Mouse (Mus musculus) inflammation-experienced regulatory T-cells, adult 16 weeks (primary cell): ENCODE measurements around the gene Trim68. TPM values are rescaled to one million over a fixed set of nuclear protein-coding genes. Genes with fewer than 3 reads are reported as not detected.

ENCODE experiments used
- polyA plus RNA-seq: library from polyadenylated mRNA; unstranded; fragments of 100-300 nt; shearing (Covaris generic); gene quantifications from one replicate; pipeline ENCODE4 v1.2.1, GENCODE M21; 2017

Trim68 gene
- 22.3 TPM for polyA plus RNA-seq

GRCm38 (mm10) chr7:102686944-102687501 lies at the start of gene Trim68:
Trim68 (minus strand) TSS chr7:102687327.

DNA sequence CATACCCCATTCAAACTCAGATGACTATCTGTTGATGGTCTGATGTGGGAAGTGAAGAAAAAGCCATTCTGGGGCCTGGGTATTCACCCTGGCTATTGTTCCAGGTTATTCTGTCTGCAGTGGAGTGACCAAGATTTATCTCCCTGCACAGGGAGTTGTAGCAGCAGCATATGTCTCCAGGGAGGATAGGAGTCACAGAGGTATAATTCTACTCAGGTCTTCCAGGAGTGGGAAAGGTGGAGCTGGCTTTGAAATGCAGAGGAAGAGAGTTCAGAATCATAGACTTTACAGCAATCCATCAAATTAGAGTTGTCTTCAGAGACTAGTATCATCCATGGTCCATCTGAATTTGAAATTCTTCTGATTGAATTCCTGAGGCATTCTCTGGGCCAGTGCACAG lies 40.3 kb upstream of the Trim68 start, which contains the start of gene Olfr559:
Gene Olfr559, minus strand, starts transcription at position 101 of the 400 bp plus-strand sequence.

GRCm38 (mm10) chr7:102718970-102719369 lies 31.8 kb upstream of the Trim68 start, which contains the start of gene Olfr33:
Olfr33 (minus strand) TSS chr7:102719070.

GRCm38 (mm10) chr7:102701915-102702314 lies 14.8 kb upstream of the Trim68 start, which contains the start of gene Olfr558:
Olfr558 (plus strand) TSS chr7:102702215.

GRCm38 (mm10) chr7:102695358-102696125 lies 8.4 kb upstream of the Trim68 start, which contains the start of gene Olfr557:
Olfr557 (plus strand) TSS chr7:102695910.

DNA sequence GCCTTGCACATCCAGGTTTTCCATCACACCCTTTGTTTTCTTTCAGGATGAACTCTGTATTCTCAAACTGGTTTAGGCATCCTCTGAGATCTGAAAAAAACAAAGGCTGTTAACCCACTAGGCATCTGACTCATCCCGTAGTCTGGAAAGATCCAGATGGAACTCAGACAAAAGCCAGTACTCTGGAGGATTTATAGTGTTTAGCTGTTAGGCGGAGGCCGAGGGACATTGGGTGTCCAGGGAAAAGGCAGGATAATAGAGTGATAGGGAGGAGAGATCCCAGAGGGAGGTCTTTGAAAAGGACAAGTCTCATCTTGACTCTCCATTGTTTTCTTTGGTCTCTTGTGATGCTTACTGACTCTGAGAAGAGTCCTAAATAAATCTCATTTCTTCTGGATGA lies 22.5 kb downstream of the Trim68 start, which contains the start of gene Olfr556:
Gene Olfr556, plus strand, starts transcription at position 301 of the 400 bp plus-strand sequence.

GRCm38 (mm10) chr7:102658523-102658922 lies 28.6 kb downstream of the Trim68 start, which contains the start of gene Olfr555:
Olfr555 (plus strand) TSS chr7:102658823.

DNA sequence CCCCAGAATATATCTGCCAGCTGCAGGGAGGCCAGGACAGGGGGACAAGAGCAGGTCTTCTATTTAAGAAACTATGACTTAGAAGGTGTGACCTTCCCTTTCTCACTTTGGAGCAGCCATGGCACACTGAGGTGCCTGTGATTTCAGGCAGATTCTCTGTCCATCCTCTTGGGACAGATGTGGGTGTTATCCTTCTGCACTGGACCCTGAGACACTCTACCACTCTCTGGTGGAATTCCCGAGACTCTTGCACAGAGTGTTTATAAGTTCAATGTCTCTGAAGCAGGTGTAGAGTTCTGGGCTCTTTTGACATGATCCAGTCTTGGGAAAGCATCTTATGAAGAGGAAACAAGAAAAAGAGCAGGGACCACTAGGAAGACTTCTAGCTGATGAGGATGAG lies 49.0 kb downstream of the Trim68 start, which contains the start of gene Olfr554:
Gene Olfr554, plus strand, starts transcription at position 301 of the 400 bp plus-strand sequence.

Other genes starting within 250 kb of the Trim68 start
- 61.1 TPM for gene Rrm1, start 245.6 kb downstream of the Trim68 start, polyA plus RNA-seq
- gene Olfr543, start 205.6 kb downstream of the Trim68 start, polyA plus RNA-seq: not detected
- 0.09 TPM for gene Olfr544, start 199.0 kb downstream of the Trim68 start, polyA plus RNA-seq
- not detected for gene Olfr545, start 187.8 kb downstream of the Trim68 start, polyA plus RNA-seq
- gene Olfr547, start 152.6 kb downstream of the Trim68 start, polyA plus RNA-seq: not detected
- gene Olfr548-ps1, start 146.4 kb downstream of the Trim68 start, polyA plus RNA-seq: not detected
- gene Olfr549, start 137.5 kb downstream of the Trim68 start, polyA plus RNA-seq: not detected
- 132 TPM for gene Trim21, start 121.8 kb downstream of the Trim68 start, polyA plus RNA-seq
- not detected for gene Olfr550, start 115.9 kb downstream of the Trim68 start, polyA plus RNA-seq
- gene Olfr551, start 95.4 kb downstream of the Trim68 start, polyA plus RNA-seq: not detected
- not detected for gene Olfr552, start 89.6 kb downstream of the Trim68 start, polyA plus RNA-seq
- gene Olfr553, start 69.1 kb downstream of the Trim68 start, polyA plus RNA-seq: not detected
- not detected for gene Olfr554, start 48.9 kb downstream of the Trim68 start, polyA plus RNA-seq
- gene Olfr555, start 28.5 kb downstream of the Trim68 start, polyA plus RNA-seq: not detected
- not detected for gene Olfr556, start 22.4 kb downstream of the Trim68 start, polyA plus RNA-seq
- gene Olfr557, start 8.6 kb upstream of the Trim68 start, polyA plus RNA-seq: not detected
- gene Olfr558, start 14.9 kb upstream of the Trim68 start, polyA plus RNA-seq: not detected
- not detected for gene Olfr33, start 31.7 kb upstream of the Trim68 start, polyA plus RNA-seq
- gene Olfr559, start 40.2 kb upstream of the Trim68 start, polyA plus RNA-seq: not detected
- not detected for gene Olfr560, start 72.0 kb upstream of the Trim68 start, polyA plus RNA-seq
- not detected for gene Olfr78, start 72.1 kb upstream of the Trim68 start, polyA plus RNA-seq
- not detected for gene Olfr561, start 83.9 kb upstream of the Trim68 start, polyA plus RNA-seq
- gene Olfr564, start 116.2 kb upstream of the Trim68 start, polyA plus RNA-seq: not detected
- not detected for gene Olfr566, start 171.4 kb upstream of the Trim68 start, polyA plus RNA-seq
- not detected for gene Olfr568, start 189.8 kb upstream of the Trim68 start, polyA plus RNA-seq
- not detected for gene Olfr569, start 203.6 kb upstream of the Trim68 start, polyA plus RNA-seq
- not detected for gene Olfr570, start 207.2 kb upstream of the Trim68 start, polyA plus RNA-seq
- gene Olfr571, start 230.2 kb upstream of the Trim68 start, polyA plus RNA-seq: not detected
- gene Olfr572, start 237.1 kb upstream of the Trim68 start, polyA plus RNA-seq: not detected